Mouse (Mus musculus): ENCODE data around the gene Tcf7l2. TPM values are rescaled to one million over a fixed set of nuclear protein-coding genes. Genes with fewer than 3 reads are reported as not detected.

Tcf7l2 gene
- polyA plus RNA-seq, 1 experiment from 2014 or later: 48.9 TPM

GRCm38 (mm10) chr19:55902573-55903385 is 161.2 kb downstream of the Tcf7l2 start:
- H3K36me3 ChIP-seq (ENCODE audit: control insufficient read depth, insufficient read depth, low read length): no peaks in the 10 kb centered on the region
- DNase-seq (ENCODE audit: low spot score) (no peak), ATAC-seq (replicated peaks; ENCODE audit: low FRiP score) (no peak)
- H3K27me3 ChIP-seq (replicated peaks; ENCODE audit: control insufficient read depth, insufficient read depth, low read length): no peaks in the 10 kb centered on the region
- no peak overlapping the region for H3K27ac ChIP-seq (ENCODE audit: low read depth, low read length)
- no peak overlapping the region for H3K9ac ChIP-seq (ENCODE audit: low read depth, low read length)
- H3K4me1 ChIP-seq (replicated peaks; ENCODE audit: control insufficient read depth, insufficient read depth, low read length): peaks cover 4% of the 10 kb centered on the region; the same call in 1 of the 2 replicates
- WGBS: 86% methylated on average over 12 of the region's 12 CpGs
- no peak overlapping the region for H3K4me3 ChIP-seq (ENCODE audit: low read depth, low read length)
- H3K4me2 ChIP-seq: no peak overlapping the region
- H3K9me3 ChIP-seq (ENCODE audit: control insufficient read depth, low read length): no peaks in the 10 kb centered on the region

GRCm38 (mm10) chr19:55909039-55909438 is 167.4 kb downstream of the Tcf7l2 start:
- Histone ChIP-seq H3K4me1 (replicated peaks; ENCODE audit: control insufficient read depth, insufficient read depth, low read length) (no peaks in the 10 kb centered on the region), H3K4me2 (no peak overlapping the region), H3K27me3 (replicated peaks; ENCODE audit: control insufficient read depth, insufficient read depth, low read length) (no peaks in the 10 kb centered on the region), H3K4me3 (ENCODE audit: low read depth, low read length) (no peak overlapping the region), H3K27ac (ENCODE audit: low read depth, low read length) (no peak overlapping the region), H3K36me3 (ENCODE audit: control insufficient read depth, insufficient read depth, low read length) (peaks cover 9% of the 10 kb centered on the region), H3K9me3 (ENCODE audit: control insufficient read depth, low read length) (no peaks in the 10 kb centered on the region), H3K9ac (ENCODE audit: low read depth, low read length) (no peak overlapping the region)
- DNase-seq (ENCODE audit: low spot score) (no peak), ATAC-seq (replicated peaks; ENCODE audit: low FRiP score) (peak; percentile 36; the same call in 1 of the 2 replicates)
- WGBS: 63% methylated on average over 7 of the region's 7 CpGs

GRCm38 (mm10) chr19:55911941-55912340 is 170.3 kb downstream of the Tcf7l2 start:
- ATAC-seq (replicated peaks; ENCODE audit: low FRiP score): no peak
- peaks cover 9% of the 10 kb centered on the region for H3K36me3 ChIP-seq (ENCODE audit: control insufficient read depth, insufficient read depth, low read length)
- WGBS: 93% methylated on average over 8 of the region's 8 CpGs

GRCm38 (mm10) chr19:55912813-55913212 is 171.2 kb downstream of the Tcf7l2 start:
- DNase-seq (ENCODE audit: low spot score): no peak
- Histone ChIP-seq H3K36me3 (ENCODE audit: control insufficient read depth, insufficient read depth, low read length) (peaks cover 9% of the 10 kb centered on the region), H3K27me3 (replicated peaks; ENCODE audit: control insufficient read depth, insufficient read depth, low read length) (no peaks in the 10 kb centered on the region)

More at GRCm38 (mm10) chr19:55911941-55912340, 170.3 kb downstream of the Tcf7l2 start:
- H3K4me3 ChIP-seq (ENCODE audit: low read depth, low read length): no peak overlapping the region
- H3K27me3 ChIP-seq (replicated peaks; ENCODE audit: control insufficient read depth, insufficient read depth, low read length): no peaks in the 10 kb centered on the region
- no peaks in the 10 kb centered on the region for H3K9me3 ChIP-seq (ENCODE audit: control insufficient read depth, low read length)
- no peak overlapping the region for H3K9ac ChIP-seq (ENCODE audit: low read depth, low read length)
- H3K4me1 ChIP-seq (replicated peaks; ENCODE audit: control insufficient read depth, insufficient read depth, low read length): no peaks in the 10 kb centered on the region
- no peak overlapping the region for H3K27ac ChIP-seq (ENCODE audit: low read depth, low read length)
- no peak overlapping the region for H3K4me2 ChIP-seq
- DNase-seq (ENCODE audit: low spot score): no peak

GRCm38 (mm10) chr19:55913585-55913984 is 172.0 kb downstream of the Tcf7l2 start:
- Histone ChIP-seq H3K4me2 (no peak overlapping the region), H3K9ac (ENCODE audit: low read depth, low read length) (no peak overlapping the region), H3K27ac (ENCODE audit: low read depth, low read length) (no peak overlapping the region), H3K4me1 (replicated peaks; ENCODE audit: control insufficient read depth, insufficient read depth, low read length) (no peaks in the 10 kb centered on the region), H3K36me3 (ENCODE audit: control insufficient read depth, insufficient read depth, low read length) (peaks cover 9% of the 10 kb centered on the region), H3K4me3 (ENCODE audit: low read depth, low read length) (no peak overlapping the region), H3K9me3 (ENCODE audit: control insufficient read depth, low read length) (no peaks in the 10 kb centered on the region), H3K27me3 (replicated peaks; ENCODE audit: control insufficient read depth, insufficient read depth, low read length) (no peaks in the 10 kb centered on the region)
- ATAC-seq (replicated peaks; ENCODE audit: low FRiP score) (no peak), DNase-seq (ENCODE audit: low spot score) (no peak)
- WGBS: 90% methylated on average over 10 of the region's 10 CpGs

More at GRCm38 (mm10) chr19:55912813-55913212, 171.2 kb downstream of the Tcf7l2 start:
- no peak for ATAC-seq (replicated peaks; ENCODE audit: low FRiP score)
- Histone ChIP-seq H3K9me3 (ENCODE audit: control insufficient read depth, low read length) (no peaks in the 10 kb centered on the region), H3K27ac (ENCODE audit: low read depth, low read length) (no peak overlapping the region), H3K4me2 (no peak overlapping the region), H3K4me1 (replicated peaks; ENCODE audit: control insufficient read depth, insufficient read depth, low read length) (no peaks in the 10 kb centered on the region), H3K9ac (ENCODE audit: low read depth, low read length) (no peak overlapping the region), H3K4me3 (ENCODE audit: low read depth, low read length) (no peak overlapping the region)
- WGBS: 92% methylated on average over 8 of the region's 8 CpGs

GRCm38 (mm10) chr19:55914614-55915211 is 173.1 kb downstream of the Tcf7l2 start:
- no peak overlapping the region for H3K9ac ChIP-seq (ENCODE audit: low read depth, low read length)
- WGBS: 86% methylated on average over 20 of the region's 20 CpGs
- H3K4me2 ChIP-seq: no peak overlapping the region
- DNase-seq (ENCODE audit: low spot score): no peak
- no peaks in the 10 kb centered on the region for H3K9me3 ChIP-seq (ENCODE audit: control insufficient read depth, low read length)
- no peaks in the 10 kb centered on the region for H3K27me3 ChIP-seq (replicated peaks; ENCODE audit: control insufficient read depth, insufficient read depth, low read length)
- H3K4me1 ChIP-seq (replicated peaks; ENCODE audit: control insufficient read depth, insufficient read depth, low read length): no peaks in the 10 kb centered on the region
- no peak overlapping the region for H3K27ac ChIP-seq (ENCODE audit: low read depth, low read length)
- ATAC-seq (replicated peaks; ENCODE audit: low FRiP score): no peak
- peaks cover 9% of the 10 kb centered on the region for H3K36me3 ChIP-seq (ENCODE audit: control insufficient read depth, insufficient read depth, low read length)
- H3K4me3 ChIP-seq (ENCODE audit: low read depth, low read length): no peak overlapping the region

- Histone ChIP-seq H3K27me3 (replicated peaks; ENCODE audit: control insufficient read depth, insufficient read depth, low read length) (no peaks in the 10 kb centered on the region), H3K4me1 (replicated peaks; ENCODE audit: control insufficient read depth, insufficient read depth, low read length) (no peaks in the 10 kb centered on the region), H3K9ac (ENCODE audit: low read depth, low read length) (no peak overlapping the region), H3K9me3 (ENCODE audit: control insufficient read depth, low read length) (no peaks in the 10 kb centered on the region), H3K4me2 (no peak overlapping the region), H3K4me3 (ENCODE audit: low read depth, low read length) (no peak overlapping the region), H3K36me3 (ENCODE audit: control insufficient read depth, insufficient read depth, low read length) (peaks cover 7% of the 10 kb centered on the region), H3K27ac (ENCODE audit: low read depth, low read length) (no peak overlapping the region)
- DNase-seq (ENCODE audit: low spot score): no peak
- WGBS: 81% methylated on average over 7 of the region's 7 CpGs
- ATAC-seq (replicated peaks; ENCODE audit: low FRiP score): no peak
Observed at GRCm38 (mm10) chr19:55915506-55915905, 173.9 kb downstream of the Tcf7l2 start.

- Histone ChIP-seq H3K4me1 (replicated peaks; ENCODE audit: control insufficient read depth, insufficient read depth, low read length) (no peaks in the 10 kb centered on the region), H3K27ac (ENCODE audit: low read depth, low read length) (no peak overlapping the region), H3K9me3 (ENCODE audit: control insufficient read depth, low read length) (no peaks in the 10 kb centered on the region), H3K27me3 (replicated peaks; ENCODE audit: control insufficient read depth, insufficient read depth, low read length) (no peaks in the 10 kb centered on the region), H3K9ac (ENCODE audit: low read depth, low read length) (no peak overlapping the region), H3K4me2 (no peak overlapping the region), H3K36me3 (ENCODE audit: control insufficient read depth, insufficient read depth, low read length) (peaks cover 8% of the 10 kb centered on the region), H3K4me3 (ENCODE audit: low read depth, low read length) (no peak overlapping the region)
- DNase-seq (ENCODE audit: low spot score) (no peak), ATAC-seq (replicated peaks; ENCODE audit: low FRiP score) (no peak)
- 95% methylated on average over 3 of the region's 3 CpGs for WGBS
Observed at GRCm38 (mm10) chr19:55916211-55916610, 174.6 kb downstream of the Tcf7l2 start.

Data from liver, embryonic 11.5 days (tissue).